Mouse (Mus musculus) adrenal gland, adult 2 months (tissue): ENCODE measurements at regions not wholly inside any gene's neighbourhood (a gene's known extent, or its start where the extent isn't known, plus 50 kb on each side); places are given as distances from the start of the nearest gene placed in this dataset.

ENCODE experiments used
- DNase-seq: peaks from one replicate; pipeline ENCODE4 v3.0.0; 2021

DNA sequence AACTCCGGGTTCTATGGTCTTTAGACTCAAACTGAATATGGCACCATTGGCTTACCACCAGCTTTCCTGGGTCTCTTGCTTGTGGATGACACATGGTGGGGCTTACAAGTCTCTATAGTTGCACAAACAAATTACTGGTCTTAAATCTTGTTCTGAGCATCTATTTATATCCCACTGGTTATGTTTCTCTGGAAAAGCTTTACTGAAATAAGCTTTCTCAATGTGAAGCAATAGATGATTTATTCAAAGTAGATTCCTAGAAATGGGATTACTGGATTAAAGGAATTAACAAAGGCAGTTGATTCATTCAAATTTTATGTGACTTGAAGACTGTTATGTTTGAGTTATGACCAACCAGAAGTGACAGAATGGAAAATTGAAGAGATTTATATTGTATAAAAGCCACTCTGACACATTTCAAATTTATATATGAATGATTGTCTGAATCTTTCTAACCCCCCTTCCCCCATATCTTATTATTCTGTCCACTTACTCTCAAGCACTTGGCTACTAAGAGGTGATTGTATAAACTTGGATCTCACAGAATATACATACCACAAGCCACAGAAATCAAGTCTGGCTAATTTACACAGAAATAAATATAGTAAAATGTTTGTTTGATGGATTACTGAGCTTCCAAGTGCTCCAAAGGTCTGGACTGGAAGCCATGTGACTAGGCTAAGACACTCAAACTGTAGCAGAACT is 113.4 kb upstream of the C1qtnf3 start:
- DNase-seq = no peak

DNA sequence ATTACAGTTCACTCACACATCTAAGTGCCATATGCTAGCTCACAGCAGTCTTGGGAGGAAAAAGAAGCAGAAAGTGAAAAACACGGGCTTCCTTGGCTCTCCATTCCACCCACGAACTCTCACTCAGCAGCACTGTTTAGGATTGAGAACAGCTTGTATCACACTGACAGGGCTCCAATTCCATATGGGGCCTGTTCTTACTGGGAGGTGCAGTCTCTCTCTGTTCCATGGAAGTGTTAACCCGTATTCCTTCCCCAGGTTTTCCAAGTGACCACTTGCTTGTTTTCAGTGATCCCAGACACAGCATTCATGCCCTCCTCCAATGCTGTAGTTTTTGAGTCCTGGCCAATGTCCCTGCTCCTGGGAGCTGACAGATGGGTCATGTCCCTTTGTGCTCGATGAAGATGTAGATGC is 111.5 kb upstream of the C1qtnf3 start:
- no peak for DNase-seq

DNA sequence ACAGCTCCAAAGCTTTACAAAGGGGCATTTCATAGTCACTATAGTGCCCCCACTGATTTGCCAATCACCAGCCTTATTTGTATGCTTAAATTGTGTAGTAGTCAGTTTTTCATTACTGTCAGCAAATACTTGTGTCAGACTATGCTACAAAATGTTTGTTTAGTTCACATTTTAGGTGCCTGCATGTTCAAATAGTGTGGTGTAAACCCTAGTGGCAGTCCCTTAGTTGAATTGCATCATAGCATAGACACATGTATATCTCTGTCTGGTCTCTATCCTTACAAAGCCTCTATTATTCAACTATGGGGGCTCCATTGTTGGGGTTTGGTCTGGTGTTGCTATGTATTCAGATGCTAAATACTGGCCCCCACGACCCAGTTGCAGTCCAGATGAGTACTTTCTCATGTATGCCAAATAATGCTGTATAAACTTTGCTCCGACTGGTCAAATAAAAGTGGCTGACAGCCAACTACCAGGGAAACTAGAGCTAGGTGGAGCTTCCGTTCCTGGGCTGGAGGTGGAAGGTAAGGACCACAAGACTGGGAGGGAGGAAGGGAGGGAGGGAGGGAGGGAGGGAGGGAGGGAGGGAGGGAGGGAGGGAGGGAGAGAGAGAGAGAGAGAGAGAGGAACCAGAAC is 109.0 kb upstream of the C1qtnf3 start:
- no peak for DNase-seq

DNA sequence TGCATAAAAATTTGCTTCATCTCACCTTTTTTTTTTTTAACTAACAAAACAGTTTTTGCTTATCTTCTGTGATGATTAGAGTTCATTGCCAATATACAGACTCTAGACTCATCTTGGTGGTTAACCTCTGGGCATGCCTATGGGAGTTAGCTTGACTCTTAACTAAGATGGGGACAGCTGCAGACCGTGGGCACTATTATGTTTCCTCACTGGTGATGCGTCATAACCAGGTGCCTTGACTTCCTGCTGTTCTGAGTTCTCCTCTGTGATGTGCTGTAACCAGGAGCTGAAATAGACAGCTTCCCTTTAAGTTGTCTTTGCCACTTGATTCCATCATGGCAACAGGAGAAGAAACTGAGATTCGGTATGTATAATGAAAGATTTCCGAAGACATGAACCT is 105.4 kb upstream of the C1qtnf3 start:
- DNase-seq = no peak

DNA sequence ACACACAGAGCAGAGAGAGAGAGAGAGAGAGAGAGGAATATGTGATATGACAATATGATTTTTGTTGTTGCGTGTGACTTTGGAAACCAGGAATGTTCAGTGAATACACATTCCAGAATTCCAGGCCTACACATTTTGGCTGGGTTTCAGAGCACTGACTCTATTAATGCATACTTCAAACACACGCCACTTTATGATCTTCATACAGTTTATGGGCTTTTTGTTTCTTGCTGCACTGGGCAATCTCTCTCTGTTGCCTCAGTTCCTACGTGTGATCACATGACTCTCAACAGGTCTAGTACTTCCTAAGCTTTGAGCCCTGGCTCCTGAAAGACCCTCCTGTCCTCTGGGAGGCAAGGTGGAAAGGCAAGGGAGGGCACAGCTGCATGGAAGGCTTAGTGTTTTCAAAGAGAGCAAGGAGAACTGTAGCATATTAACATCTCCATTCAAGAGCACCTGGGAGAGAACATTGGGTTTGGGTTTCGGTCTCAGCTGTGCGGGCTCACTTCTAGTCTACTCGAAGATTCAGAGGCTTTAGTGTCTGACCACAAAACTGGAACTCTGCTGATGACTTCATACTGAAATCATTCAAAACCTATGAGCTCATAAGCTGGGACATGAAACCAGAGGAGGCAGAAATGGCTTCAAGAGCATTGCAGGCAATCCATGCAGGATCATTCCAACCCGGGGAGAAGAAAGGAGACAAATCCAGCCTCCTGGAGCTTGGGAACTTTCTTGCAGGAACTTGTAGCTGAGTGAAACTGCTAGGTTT is 87.9 kb upstream of the C1qtnf3 start:
- no peak for DNase-seq

DNA sequence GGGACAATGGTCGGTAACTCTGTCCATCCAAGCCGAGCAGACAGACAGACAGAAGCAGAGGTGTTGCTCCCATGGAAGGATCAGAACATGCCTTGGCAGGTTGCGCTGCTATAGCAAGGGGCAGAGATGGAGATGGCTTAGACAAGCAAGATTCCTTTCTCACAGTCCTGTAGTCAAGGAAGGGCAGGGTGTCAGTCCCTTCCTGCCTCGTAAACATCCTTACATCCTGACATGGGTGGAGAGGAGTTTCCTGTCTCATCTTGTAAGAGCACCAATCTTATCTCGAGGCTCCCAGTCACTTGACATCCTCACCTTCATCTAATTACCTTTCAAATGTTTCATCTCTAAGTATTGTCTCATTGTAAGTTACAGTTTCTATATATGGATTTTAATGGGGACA is 87.0 kb upstream of the C1qtnf3 start:
- DNase-seq = no peak

DNA sequence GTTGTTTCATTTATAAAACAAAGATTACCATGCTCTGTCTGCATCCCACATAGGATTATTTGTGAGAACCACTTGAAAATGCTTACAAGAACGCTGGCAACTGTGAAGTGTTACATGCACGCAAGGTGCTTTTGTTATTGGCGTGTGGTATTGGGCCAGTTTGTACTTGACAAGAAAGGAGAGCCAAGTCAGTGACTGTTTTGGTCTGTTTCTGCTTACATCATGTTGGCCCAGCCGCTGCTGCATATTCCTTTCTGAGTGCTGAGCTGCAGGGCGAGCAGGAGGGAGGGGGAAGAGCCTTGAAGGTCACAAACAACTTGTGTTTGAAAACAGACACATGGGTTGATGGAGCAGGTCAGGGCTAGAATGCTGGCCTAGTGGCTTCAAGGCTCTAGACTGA is 85.3 kb upstream of the C1qtnf3 start:
- DNase-seq = peak; percentile 5

DNA sequence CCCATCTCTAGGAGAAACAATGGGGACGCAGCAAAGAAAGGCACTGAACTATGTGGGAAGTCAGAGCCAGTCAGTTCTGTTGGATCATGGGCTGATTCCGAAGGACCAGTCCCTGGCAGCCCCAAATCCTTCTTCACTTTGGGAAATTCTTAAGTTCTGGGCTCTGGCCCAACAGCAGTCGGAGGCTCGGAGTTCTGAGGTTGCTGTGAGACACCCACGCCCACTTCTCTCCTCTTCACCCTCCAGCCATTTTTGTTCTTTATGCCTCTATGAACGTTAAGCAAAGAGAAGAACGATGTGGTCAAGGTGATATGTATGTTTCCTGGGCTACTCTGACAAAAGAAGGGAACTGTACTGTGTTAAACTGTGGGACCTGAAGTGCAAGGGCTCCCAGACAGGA is 84.0 kb upstream of the C1qtnf3 start:
- DNase-seq = no peak

DNA sequence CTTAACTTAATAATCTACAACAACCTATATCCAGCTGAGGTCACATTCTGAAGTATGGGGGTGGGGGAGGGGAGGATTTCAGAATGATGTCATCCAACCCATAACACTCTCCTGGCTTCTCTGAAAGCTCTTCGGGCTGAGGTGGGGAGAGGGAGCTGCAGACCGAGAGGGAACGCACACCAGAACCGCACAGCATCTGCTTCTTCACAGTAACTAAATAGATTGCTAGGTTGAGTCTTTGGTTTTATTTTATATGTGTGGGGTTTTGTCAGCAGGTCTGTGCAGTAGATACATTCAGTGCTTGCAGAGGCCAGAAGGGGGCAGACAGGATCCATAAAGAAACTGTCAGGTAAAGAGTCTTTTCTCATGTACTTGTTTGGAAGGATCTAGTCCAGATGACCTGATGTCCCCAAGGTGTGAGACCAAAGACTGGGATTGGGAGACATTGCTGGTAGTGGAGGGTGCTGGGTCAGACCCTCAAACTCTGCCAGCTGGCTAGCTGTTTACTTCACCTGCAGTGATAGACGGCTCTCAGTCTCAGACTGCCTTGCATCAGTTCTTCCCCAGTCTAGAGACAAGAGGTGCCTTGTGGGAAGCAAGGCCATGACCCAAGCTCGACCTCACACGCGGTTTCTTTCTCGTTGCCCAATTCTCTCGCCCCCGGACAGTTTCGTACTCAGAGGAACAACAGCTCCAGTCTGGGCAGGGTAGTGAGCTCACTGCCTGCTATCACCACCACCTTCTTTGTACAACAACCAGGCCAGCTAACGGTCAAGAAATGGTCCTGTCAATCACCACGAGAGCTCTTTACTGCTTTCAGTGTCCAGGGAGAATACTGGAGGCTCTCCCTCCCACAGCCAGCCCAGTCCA is 83.2 kb upstream of the C1qtnf3 start:
- DNase-seq = peak; percentile 29

DNA sequence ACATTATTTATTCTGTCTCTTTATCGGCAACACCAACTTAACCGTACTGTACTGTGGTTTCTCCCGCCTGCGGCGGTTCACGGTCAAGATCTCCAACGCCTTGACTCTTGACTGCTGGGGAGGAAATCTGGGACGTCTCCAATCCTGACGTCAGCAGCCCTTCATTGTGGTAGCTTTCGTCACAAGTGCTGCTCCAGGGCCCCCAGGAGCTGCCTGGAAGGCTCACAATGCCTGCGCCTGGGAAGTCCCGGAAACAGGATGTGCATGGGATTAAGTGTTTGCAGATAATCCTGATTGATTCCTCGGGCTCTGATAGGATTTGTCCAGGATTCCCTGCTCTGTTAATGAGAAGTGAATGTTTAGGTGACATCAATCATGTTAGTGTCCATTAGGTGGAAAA is 82.3 kb upstream of the C1qtnf3 start:
- peak; percentile 43 for DNase-seq

DNA sequence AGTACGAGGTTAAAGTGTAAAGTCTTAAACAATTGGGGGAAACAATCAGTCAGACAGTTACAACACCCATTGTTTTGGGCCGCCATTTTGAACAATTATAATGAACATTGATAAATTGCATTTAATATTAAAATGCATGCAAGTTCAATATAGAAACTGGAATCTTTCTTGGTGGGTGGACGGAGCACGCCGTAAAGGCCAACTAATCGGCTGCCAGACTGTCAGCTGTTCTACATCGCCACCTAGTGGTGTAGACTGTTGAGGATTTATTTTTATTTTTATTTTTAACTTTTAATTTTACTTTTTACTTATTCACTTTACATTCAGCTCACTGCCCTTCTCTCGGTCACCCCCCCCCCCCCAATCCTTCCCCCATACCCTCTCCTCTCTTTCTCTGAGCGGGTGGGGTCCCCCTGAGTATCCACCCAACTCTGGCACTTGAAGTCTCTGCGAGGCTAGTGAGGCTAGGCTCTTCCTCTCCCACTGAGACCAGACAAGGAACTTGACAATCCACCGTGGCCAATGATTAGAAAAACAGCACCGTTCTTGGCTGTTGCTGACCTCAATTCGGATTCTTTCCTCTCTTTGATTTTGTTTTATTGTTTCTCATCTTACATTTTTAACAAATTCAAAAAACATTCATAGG is 79.7 kb upstream of the C1qtnf3 start:
- DNase-seq = peak; percentile 10

DNA sequence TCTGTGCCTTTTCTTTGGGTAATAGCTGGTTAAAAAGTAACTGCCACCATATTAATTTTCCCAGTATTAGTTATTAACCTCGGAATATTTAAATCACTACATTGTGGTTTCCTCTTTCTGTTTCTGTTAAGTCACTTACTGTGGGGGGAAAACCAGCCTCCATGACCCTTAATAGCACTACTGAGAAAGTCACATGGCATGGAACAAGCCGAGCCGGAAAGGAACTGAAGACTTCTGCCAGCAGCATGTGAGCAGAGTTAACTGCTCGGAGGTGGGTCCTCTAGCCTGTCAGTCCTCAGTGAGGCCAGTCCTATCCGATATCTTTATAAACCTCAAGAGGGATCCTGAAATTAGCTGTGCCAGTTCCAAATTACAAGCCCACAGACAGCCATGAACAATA is 75.8 kb upstream of the C1qtnf3 start:
- no peak for DNase-seq

DNA sequence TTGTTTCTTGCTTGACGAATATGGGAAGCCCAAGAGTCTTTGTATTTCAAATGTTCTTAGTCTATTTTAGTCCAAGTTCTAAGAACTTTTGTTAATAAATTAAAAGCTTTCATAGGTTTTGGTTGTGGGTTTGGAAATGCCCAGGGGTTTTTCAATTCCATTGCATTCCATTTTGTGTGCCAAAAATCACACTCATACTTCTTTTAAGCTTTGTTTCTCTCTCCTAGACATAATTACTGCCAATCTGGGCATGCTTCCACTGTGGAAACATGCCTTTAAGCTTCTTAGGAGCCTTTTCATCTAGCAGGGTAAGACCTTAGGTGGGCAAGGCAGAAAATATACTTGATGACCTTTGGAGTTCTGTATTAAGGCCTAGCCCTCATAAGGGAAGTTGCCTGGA is 70.4 kb upstream of the C1qtnf3 start:
- no peak for DNase-seq

DNA sequence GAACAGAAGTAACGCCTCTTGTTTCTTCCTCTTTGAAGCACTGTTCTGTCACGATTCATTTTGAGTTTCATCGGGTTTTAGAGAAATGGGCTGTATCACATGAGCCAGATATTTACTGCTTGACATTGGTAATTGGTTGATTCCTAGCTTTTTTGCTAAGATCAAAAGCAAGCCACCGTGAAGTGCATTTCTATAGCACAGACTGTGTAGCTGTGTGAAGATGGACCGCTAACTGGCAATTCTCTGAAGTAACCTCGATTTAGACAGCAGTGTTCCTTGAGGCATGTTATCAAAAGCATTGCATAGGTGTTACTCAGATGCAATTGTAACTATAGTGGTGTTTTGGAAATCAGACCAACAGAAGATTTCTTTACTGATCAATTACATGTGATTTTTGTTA is 64.1 kb upstream of the C1qtnf3 start:
- no peak for DNase-seq

DNA sequence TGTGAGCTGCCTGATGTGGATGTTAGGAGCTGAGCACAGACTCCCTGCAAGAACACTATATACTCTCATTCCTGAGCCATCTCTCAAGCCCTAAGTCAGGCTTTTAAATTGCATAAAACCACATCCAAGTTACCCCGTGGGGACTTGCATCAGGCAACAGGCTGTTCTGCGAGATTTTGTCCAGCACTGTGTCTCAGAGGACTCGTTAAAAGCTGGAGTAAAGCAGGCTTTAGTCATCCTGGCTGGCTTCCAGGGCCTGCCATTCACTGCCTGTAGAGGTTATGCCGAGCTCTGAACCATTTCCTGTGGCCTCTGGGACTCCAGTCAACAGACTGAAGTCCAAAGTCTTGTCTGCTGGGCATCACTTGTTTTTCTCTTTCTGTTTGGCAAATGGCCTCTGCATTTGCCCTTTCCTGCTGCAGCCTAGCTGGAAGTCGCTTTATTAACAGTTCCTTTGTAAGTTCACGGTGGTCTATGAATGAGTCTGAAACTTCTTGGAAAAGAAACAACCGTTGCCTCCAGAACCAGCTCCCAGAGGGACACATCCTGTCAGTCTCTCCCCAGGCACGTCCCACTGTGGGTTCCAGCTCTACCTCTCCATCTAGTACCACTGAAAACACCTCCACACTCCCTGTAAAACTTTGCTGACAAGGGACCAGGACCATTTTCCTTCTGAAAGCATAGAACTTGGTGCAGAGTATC is 61.8 kb upstream of the C1qtnf3 start:
- peak; percentile 88 for DNase-seq

DNA sequence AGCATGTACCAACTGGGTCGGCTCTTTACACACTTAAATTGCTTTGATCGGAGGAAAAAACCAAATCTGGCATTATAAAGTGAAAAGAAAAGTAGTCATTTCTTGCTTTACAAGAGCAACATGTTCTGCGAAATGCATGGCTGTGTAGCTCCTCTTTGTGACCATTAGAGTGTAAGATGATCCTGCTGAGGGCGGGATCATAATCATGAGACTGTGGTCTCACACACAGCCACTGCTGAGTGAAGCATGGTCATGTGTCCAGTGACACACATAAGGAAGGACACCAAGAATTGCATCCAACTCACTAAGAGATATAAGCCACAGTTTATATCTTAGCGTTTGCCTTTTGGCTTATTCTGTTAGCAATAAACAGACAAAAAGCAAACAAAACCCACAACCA is 53.8 kb upstream of the C1qtnf3 start:
- DNase-seq = no peak

DNA sequence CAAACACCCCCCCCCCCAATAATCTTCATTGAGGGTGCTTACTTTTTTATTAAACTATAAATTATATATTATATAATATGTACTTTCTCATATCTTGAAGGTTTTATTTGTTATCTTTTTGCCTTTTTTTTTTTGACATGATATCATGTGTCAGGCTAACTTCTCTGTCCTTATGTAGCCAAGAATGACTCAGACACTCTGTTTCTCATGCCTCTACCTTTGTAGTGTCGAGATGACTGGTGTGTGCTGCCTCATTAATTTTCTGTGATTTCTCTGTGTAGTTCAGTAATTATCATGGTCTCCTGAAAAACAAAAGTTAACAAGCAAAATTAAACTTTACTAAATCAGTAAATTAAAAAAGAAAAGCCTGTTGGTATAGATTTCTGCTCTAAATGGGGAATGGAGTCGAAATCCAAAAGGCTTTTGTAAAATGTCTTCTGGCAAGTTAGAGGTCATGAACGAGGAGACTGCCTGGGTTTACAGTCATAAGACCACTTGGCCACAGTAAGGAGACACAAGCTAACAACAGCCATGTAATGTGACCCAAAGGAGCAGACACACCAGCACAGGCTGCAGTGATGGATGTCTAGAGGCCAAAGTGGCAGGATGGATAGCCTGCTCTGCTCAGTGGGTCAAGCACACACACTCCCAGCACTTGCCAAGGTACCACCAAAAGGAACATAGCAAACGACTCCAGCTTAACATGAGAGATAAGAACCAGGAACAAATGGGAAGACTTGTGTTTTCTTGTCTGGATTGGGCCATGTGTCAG is 53.2 kb upstream of the C1qtnf3 start:
- DNase-seq = no peak

DNA sequence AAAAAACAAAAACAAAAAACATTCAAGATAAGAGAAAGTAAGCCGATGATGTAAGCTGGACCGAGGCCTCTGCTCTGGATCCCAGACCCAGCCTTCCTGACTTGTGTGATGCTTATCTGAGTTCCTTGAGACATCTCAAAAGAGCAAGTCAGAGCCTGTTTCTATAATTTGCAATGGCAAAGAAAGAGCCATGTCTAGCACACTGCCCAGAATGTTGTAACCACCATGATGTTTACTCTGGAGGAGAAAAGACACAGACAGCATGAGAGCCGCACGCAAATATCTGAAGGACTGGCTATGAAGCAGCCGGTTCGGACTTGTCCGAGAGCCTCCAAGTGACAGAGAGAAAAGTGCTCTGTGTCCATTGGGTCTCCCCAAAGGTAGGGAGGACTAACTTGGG is 52.2 kb upstream of the C1qtnf3 start:
- DNase-seq = no peak

DNA sequence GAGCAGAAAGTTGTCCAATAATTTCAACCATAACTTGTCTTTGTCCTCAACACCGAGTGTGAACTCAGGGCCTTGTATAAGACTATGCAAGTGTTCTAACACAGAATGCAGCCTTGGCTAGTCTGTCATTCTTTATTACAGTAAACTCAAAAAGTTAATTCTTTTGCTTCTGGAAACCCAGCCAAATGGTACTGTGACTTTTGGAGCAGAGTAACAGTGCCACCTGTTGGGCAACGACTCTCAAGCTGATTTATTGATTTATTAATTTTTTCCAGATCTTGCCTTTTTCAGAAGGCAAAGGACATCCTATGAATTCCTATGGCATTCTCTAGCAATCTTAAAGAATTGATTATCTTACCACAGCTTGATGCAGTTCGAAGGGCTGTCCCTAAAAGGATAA is 51.1 kb upstream of the C1qtnf3 start:
- DNase-seq = peak; percentile 38

DNA sequence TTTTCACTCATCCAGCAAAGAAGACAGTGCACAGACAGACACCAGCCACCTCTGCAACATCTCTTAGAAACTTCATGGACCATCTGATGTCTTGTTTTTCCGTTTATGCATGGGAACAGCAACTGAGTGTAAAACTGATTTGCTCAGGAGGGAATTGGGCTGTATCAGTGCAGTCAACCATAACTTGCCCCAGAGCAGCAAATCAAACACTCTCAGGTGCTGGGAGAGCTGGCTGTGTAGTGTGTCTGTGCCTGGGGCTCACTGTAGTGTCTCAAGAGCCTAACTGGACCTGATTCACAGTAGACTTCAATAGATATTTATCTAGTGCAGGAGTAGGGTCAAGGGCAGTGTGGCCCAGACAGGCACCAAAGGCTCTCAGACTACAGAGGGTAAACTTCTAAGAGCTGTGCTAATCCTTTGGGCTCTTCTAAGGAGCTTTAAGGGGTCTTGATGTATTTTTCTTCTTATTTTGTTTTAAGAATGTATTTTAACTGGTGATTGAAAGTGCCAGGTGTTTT is 50.3 kb upstream of the C1qtnf3 start:
- no peak for DNase-seq
